Mouse (Mus musculus): ENCODE measurements around the gene Wsb1.
"Not testable (repeated sequence)": the region's sequence is repeated elsewhere in the genome, so short reads cannot be mapped to it uniquely, and the experiment has no call there.

The Wsb1 gene

DNA sequence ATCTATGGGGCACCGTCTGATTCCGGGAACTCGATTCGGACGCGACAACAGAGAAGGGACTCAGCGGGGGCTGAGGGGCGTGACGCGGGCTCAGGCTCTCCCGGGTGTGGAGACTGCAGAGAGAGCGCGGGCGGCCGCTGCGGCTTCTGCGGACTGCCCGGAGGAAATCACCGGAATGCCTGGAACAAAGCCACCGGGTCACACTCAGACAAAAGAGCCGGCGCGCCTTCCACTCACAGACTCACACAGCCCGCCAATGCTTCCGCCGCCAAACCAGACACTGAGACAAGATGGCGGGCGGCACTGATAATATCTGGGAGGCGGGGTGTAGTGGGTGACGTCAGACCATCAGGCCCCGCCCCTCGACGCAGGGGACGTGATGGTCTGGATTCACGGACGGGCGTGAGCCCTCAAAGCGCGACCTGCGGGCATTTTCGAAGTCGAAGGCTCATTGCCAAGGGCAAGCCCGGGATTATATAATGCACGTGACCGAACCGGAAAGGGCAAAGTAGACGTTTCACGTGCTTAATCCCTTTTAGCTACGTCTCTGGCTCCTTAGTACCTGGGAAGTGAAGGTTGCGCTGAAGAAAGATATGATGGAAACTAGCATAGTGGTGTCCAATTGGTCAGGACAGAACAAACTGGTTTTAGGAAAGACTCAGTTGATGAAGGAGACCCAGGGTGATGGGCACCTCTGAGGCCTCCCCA is at the start of gene Wsb1:
Gene Wsb1 (minus strand): TSS at position 281 of the 708 bp plus-strand sequence.
- DNase-seq: peak; percentile 97

- not testable (repeated sequence) for DNase-seq
These were observed 49.8 kb upstream of the Wsb1 start for GRCm38 (mm10) chr11:79304245-79304644.

DNA sequence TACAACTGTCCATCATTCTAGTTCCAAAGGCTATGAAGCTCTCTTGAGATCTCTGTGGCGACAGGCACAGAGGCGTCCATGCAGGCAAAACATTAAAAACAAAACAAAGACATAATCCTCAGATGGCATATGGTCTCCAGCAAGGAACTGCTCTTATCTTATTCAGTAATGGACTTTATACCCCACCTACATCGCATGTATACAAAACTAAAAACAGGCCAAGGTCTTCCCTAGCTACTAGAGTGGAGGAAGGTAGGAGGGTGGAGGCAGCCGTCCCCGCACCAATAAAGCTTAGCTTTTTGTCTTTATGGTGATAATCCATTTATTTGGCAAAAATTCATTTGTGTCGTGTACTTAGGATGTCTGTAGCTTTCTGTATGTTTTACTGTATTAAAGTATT is 48.6 kb upstream of the Wsb1 start:
- DNase-seq: no peak

- DNase-seq: no peak
These were observed 45.4 kb upstream of the Wsb1 start for GRCm38 (mm10) chr11:79299719-79300431.

GRCm38 (mm10) chr11:79296856-79297491 is 42.5 kb upstream of the Wsb1 start, which contains the start of gene Gm9964:
Gene Gm9964 (minus strand): TSS chr11:79296906.
- DNase-seq: no peak

DNA sequence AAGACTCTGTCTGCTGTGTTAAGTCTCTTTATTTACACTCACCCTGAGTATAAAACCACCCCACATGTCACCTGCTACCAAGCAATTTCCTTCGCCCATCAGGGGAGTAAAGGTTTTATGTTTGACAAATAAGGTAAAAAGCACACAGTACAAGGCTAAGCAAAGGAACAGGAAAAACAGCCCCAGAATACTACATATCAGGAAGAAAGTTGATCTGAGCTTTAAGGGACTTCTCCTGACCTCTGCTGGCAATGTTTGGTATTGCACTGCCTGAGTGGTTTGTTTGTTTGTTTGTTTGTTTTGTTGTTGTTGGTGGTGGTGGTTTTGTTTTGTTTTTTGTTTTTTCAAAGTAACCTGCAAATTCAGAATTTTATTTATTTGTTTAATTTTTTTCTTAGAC is 41.7 kb upstream of the Wsb1 start:
- DNase-seq: peak; percentile 73 to 81

GRCm38 (mm10) chr11:79293971-79294370 is 39.5 kb upstream of the Wsb1 start:
- no peak for DNase-seq

- DNase-seq: no peak
These were observed 38.6 kb upstream of the Wsb1 start for GRCm38 (mm10) chr11:79293025-79293424.

DNA sequence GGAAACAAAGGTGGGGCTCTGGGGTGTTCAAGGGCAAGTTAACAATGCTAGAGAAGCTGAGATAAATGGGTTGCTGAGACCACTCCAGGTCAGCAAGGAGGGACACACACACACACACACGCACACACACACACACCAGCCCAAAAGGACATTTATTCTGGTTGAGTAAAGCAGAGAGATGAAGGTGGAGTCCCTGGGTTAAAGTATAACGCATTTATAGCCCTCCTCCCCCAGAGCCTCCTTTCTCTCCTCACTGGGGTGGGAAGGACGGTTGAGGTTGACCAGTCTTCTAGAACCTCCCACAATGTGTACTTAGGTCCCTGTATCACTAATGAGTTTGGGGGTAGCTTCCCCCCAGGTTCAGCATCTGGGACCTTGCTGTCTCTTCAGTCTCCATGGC is 37.7 kb upstream of the Wsb1 start:
- DNase-seq: no peak

- DNase-seq: no peak
These were observed 37.2 kb upstream of the Wsb1 start for GRCm38 (mm10) chr11:79291651-79292050.

- DNase-seq: no peak
These were observed 36.0 kb upstream of the Wsb1 start for GRCm38 (mm10) chr11:79290473-79290872.

DNA sequence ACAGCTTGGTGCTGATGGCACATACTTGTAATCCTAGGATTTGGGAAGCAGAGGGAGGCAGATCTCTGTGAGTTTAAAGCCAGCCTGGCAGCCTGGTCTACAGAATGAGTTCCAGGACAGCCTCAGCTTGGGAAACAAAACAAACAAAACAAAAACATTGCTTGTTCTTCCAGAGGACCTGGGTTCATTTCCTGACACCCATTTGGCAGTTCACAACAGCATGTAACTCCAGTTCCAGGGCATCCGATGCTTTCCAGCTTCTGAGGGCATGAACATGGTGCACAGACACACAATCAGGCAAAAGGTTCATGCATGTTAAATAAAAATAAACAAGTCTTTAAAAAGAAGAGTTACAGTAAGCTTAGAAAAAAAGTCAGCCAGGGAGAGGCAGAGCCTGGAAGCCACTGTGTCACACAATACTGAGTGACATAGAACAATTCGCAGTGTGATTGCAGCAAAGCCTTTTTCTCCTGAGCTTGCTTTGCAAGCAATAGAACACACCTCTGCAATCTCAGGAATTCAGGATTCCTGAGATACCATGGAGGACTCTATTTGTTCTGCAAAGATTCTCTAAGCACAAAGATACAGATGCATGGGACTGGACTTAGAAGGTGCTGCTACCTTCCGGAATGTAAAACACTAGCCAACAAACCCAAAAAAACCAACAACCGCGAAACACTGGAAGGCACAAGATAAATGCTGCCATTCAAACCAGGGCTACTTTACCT is 34.6 kb upstream of the Wsb1 start:
- no peak for DNase-seq

GRCm38 (mm10) chr11:79288278-79288843 is 33.9 kb upstream of the Wsb1 start:
- DNase-seq: no peak

DNA sequence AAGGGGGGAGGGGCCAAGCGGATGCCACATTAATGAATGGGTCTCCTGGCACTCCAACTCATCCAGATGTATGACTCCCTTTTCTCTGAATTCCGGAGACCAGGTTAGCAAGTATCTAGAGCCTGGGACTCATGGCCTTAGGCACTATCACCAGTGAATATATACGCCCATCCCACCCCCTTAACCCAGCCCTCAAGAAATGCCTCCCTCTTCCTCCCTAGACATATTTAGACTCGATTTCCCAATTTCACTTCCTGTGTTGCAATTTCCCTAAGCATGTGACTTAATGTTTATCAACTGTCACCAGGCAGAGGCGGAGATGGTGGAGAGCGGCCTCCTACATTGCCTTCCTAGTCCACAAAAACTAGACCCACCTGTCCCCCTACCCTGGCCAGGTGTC is 33.0 kb upstream of the Wsb1 start:
- no peak for DNase-seq

DNA sequence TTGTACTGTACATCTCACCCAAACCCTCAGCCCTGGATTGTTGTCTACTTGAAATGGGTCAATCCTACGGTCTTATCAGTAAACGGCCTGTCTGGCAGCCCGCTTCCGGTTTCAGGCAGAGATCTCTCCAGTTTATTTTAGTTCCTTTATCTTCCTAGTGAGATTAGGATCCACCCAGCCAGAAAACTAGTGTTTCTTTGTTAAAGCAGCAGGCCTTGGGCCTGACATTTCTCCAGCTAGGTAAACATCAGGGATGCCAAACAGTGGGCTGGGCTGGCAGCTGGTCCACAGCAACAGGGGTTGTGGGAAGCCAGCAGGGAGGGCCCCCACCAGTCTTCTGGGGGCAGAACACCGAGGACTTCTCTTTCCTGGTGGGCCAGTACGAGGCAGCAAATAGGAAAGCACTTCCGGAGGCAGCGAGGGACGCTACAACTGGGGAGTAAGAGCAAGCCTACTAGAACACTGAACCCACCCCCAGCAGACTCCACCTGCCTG is 31.9 kb upstream of the Wsb1 start:
- no peak for DNase-seq

- DNase-seq: no peak
These were observed 29.0 kb upstream of the Wsb1 start for GRCm38 (mm10) chr11:79283350-79284030.

DNA sequence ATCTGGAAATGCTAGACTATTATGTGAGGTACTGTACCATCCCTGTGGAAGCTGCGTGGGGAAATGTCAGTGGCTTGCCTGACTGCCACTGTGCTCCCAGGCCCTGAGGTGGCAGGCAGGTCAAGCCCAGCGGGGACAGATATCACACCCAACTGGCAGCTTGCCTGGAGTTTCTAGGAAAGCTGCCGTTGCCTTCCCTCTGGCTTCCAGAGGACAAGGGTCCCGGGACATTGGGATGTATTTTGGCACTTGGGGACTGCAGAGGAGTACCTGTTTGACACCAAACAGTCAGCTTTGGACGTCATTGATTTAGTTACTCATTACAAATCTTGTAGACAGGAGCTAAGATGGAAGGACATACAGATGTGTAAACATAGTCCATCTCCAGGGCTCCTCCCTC is 26.9 kb upstream of the Wsb1 start:
- DNase-seq: no peak

DNA sequence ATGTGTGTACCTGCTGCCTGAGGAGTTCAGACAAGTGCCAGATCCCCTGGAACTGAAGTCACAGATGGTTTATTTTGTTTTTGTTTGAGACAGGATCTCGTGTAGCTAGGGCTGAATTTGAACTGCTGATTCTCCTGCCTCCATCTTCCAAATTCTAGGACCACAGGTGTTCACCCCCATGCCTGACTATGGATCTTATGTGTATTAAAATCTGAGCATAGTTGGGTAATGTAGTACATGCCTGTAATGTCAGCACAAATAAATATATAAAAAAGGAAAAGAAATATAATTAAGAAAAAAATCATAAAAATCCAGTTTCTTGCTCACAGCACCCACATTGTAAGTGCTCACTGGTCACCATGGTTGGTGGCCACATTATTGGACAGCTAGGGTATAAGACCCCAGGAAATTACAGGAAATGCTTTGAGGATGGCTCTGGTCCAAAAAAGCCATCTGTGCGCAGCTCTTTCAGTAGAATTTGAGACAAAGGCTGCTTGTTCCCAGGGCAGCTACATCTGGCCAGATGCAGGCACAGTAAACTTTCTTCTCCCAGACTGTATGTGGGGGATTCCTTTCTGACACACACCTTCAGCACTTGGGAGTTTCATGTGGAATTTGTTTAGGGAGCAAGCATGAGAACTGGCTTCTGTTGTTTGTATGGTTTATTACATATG is 25.4 kb upstream of the Wsb1 start:
- DNase-seq: peak in 1 of 2 experiments; percentile 26

DNA sequence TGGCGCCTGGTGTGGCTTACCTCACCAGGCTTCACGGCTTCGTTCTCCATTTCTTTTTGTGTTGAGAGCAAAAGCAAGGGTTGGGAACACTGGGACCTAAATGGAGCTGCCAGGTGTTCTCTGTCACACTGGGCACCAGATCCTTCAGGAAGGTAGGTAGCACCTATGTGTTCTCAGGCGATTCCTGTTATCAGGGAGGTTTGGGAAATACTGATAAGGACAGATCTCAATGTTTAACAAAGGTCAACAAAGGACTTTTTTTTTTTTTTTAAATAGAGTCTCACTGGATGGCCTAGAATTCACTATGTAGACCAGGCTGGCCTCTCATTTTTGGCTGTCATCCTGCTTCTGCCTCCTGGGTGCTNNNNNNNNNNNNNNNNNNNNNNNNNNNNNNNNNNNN is 19.3 kb upstream of the Wsb1 start:
- DNase-seq: no peak

DNA sequence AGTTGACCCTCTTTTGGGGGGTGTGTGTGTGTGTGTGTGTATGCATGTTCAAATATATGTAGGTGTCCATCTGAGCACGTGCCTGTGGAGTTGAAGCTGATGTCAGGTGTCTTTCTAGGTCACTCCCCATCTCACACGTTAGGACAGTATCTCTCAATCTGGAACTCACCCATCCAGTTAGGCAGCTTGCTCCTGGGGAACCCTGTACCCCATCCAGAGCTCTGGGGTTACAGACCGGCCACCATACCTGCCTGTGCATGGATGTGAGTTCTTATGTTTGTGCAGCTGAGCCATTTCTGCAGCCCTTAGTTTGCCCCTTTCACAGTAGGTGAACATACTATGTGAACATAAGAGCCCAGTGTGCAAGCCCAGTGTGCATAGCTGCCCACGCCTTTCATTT is 18.6 kb upstream of the Wsb1 start:
- DNase-seq: no peak

- no peak for DNase-seq
These were observed 12.7 kb upstream of the Wsb1 start for GRCm38 (mm10) chr11:79267171-79267570.
